Mouse (Mus musculus): ENCODE measurements around the gene Lhx8. TPM values are rescaled to one million over a fixed set of nuclear protein-coding genes. Genes with fewer than 3 reads are reported as not detected.

Lhx8 gene
- polyA plus RNA-seq (2014; fragmentation: Nextera tagmentation; extraction: Ambion mirVana) = 0.26 TPM in 1 of 2 replicates, not detected in the other

DNA sequence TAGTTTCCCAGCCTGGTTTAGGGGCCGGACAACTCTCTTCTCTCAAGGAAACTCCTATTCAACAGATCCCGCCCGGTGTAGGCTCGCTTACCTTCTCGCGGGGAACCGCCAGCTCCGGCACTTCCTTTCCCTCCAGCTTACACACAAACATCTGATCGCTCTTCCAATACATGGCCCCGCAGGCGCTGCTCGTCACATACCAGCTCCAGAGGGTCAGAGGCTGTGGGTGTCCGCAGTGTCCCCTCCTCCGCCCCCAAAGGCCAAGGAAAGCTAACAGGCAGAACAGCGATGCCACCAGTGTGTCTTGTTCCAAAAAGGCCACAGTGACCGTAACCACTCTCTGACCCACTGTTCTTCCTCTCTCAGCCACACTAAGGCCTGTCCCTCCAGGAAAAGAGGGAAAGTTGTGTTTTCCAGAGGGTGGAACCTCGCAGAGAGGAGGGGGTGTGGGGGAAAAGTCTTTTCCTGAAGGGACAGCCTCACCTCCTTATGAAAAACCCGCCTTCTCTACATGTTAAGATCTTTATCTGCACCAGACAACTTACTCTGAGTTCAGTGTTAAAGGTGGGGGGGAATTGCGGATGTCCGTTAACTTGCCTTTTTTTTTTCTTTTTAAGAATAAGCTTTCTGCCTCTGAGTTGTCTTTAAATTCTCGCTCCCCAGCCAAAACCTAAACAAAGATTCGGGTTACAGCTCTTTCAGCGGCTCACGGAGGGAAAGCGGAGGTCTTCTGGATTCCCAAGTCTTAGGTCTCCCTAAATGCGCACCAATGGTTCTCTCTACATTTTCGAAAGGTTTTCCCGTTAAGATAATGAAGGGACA is at the start of gene Lhx8:
Gene Lhx8, minus strand, starts transcription at position 479 of the 822 bp plus-strand sequence.
- no peak within 1 kb of the TSS for H3K27ac ChIP-seq (replicated peaks; ENCODE audit: low read depth, low read length)
- H3K9ac ChIP-seq (replicated peaks; ENCODE audit: low read length) = no peak within 1 kb of the TSS
- under 1% methylated on average over 28 of the region's 28 CpGs for WGBS
- no peaks in the 10 kb centered on the region for H3K36me3 ChIP-seq (ENCODE audit: control insufficient read depth, insufficient read depth, low read length)
- DNase-seq (peak; percentile 69), ATAC-seq (ENCODE audit: low FRiP score, low TSS enrichment) (no peak)
- H3K27me3 ChIP-seq (ENCODE audit: control insufficient read depth, insufficient read depth, low read length) = peaks cover 82% of the 10 kb centered on the region
- peaks cover 12% of the 10 kb centered on the region; the same call in 1 of the 2 replicates for H3K4me1 ChIP-seq (ENCODE audit: control insufficient read depth, insufficient read depth, low read length)
- peak within 1 kb of the TSS; percentile 30 for H3K4me2 ChIP-seq (ENCODE audit: low read length)
- H3K4me3 ChIP-seq (replicated peaks; ENCODE audit: low read depth, low read length) = 0 out of 2 replicates have a peak within 1 kb of the TSS, but pooled peaks have one; percentile 17
- H3K9me3 ChIP-seq (ENCODE audit: control insufficient read depth, low read length) = no peaks in the 10 kb centered on the region

DNA sequence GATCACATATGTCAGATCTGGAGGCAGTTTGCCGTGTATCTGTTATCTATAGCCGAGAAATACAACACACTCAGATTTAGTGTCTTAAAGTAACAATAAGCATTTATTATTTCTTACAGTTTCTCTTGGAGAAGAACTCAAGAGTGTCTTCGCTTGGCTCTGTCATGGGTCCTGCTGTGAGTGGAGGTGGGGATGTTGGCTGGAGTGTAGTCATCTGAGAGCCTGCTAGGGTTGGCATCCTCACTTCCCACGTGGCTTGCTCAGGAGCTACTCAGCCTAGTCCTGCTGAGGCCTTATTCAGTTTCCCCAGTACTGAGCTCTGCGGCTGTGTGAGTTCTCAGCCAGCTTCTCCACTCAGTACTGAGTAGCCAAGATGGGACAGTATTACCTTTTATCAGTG is 43.1 kb upstream of the Lhx8 start:
- DNase-seq = no peak
- H3K4me1 ChIP-seq (ENCODE audit: control insufficient read depth, insufficient read depth, low read length) = no peaks in the 10 kb centered on the region
- WGBS = 82% methylated on average over 5 of the region's 5 CpGs

DNA sequence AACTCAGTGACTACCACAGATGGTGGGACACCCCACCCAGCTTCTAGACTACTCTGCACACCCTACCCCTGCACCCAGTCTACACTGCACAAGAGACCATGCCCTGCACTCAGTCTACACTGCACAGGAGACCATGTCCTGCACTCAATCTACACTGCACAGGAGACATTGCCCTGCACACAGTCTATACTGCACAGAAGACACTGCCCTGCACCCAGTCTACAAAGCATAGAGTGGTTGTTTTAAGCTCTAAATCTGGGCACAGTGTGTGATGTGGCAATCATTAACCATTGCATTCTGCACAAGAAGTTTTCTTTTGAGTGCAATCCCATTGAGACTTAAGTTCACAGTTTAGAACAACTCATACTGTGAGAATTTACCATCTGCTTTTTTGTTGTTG is 42.2 kb upstream of the Lhx8 start:
- Histone ChIP-seq H3K9ac (replicated peaks; ENCODE audit: low read length) (no peak overlapping the region), H3K4me2 (ENCODE audit: low read length) (no peak overlapping the region), H3K4me3 (replicated peaks; ENCODE audit: low read depth, low read length) (no peak overlapping the region), H3K27ac (replicated peaks; ENCODE audit: low read depth, low read length) (no peak overlapping the region), H3K4me1 (ENCODE audit: control insufficient read depth, insufficient read depth, low read length) (no peaks in the 10 kb centered on the region), H3K27me3 (ENCODE audit: control insufficient read depth, insufficient read depth, low read length) (no peaks in the 10 kb centered on the region), H3K9me3 (ENCODE audit: control insufficient read depth, low read length) (no peaks in the 10 kb centered on the region), H3K36me3 (ENCODE audit: control insufficient read depth, insufficient read depth, low read length) (no peaks in the 10 kb centered on the region)
- ATAC-seq (ENCODE audit: low FRiP score, low TSS enrichment) = no peak
- no peak for DNase-seq

More for the DNA sequence above, 43.1 kb upstream of the Lhx8 start:
- Histone ChIP-seq H3K27me3 (ENCODE audit: control insufficient read depth, insufficient read depth, low read length) (no peaks in the 10 kb centered on the region), H3K4me2 (ENCODE audit: low read length) (no peak overlapping the region), H3K36me3 (ENCODE audit: control insufficient read depth, insufficient read depth, low read length) (no peaks in the 10 kb centered on the region), H3K4me3 (replicated peaks; ENCODE audit: low read depth, low read length) (no peak overlapping the region), H3K27ac (replicated peaks; ENCODE audit: low read depth, low read length) (no peak overlapping the region), H3K9ac (replicated peaks; ENCODE audit: low read length) (no peak overlapping the region), H3K9me3 (ENCODE audit: control insufficient read depth, low read length) (no peaks in the 10 kb centered on the region)
- no peak for ATAC-seq (ENCODE audit: low FRiP score, low TSS enrichment)

DNA sequence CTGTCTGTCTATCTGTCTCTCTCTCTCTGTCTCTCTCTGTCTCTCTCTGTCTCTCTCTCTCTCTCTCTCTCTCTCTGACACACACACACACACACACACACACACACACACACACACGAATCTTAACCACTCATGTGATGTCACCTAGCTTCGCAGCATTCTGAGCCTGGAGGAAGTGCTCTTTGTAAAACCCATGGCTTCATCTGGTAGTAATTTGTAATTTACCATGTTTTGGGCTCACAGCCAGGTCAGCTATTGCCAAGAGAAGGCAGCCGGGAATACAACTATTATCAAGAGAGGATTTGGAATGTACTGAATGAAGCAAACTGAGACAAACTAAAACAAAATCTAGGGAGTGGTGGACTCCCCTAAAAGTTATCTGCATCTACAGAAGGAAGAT is 36.9 kb upstream of the Lhx8 start:
- H3K4me2 ChIP-seq (ENCODE audit: low read length) = no peak overlapping the region
- H3K9me3 ChIP-seq (ENCODE audit: control insufficient read depth, low read length) = no peaks in the 10 kb centered on the region
- H3K4me3 ChIP-seq (replicated peaks; ENCODE audit: low read depth, low read length) = no peak overlapping the region
- ATAC-seq (ENCODE audit: low FRiP score, low TSS enrichment) = no peak
- H3K9ac ChIP-seq (replicated peaks; ENCODE audit: low read length) = no peak overlapping the region
- H3K36me3 ChIP-seq (ENCODE audit: control insufficient read depth, insufficient read depth, low read length) = no peaks in the 10 kb centered on the region
- no peaks in the 10 kb centered on the region for H3K27me3 ChIP-seq (ENCODE audit: control insufficient read depth, insufficient read depth, low read length)
- DNase-seq = peak; percentile 29
- no peaks in the 10 kb centered on the region for H3K4me1 ChIP-seq (ENCODE audit: control insufficient read depth, insufficient read depth, low read length)
- no peak overlapping the region for H3K27ac ChIP-seq (replicated peaks; ENCODE audit: low read depth, low read length)
- 74% methylated on average over 3 of the region's 3 CpGs for WGBS

DNA sequence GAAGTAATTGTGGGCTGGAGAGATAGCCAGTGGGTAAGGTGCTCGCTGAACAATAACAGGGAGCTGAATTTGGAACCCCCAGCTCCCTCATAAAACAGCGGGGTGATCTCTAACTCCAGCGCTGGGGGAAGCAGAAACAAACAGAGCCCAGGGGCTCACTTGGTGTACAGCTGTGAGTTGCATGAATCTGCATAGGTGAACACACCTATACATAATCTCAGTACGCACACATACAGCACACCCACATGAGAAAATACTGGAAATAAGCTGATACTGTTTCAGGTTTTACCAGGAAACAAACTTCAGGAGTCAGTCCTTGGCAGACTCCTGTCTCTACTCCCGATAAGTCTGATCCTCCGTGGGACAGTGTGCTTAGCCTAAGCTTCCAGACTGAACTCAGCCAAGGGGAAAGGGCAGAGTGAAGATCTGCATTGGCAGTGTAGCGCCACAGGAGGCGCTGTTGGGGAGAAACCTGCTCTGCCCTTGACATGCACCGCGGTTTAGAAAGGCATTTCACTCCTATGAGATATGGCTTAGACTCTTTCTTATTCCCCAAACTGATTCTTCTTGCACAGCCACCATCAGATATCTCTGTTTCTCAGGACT is 34.2 kb upstream of the Lhx8 start:
- Histone ChIP-seq H3K4me2 (ENCODE audit: low read length) (no peak overlapping the region), H3K9me3 (ENCODE audit: control insufficient read depth, low read length) (no peaks in the 10 kb centered on the region), H3K36me3 (ENCODE audit: control insufficient read depth, insufficient read depth, low read length) (no peaks in the 10 kb centered on the region), H3K27me3 (ENCODE audit: control insufficient read depth, insufficient read depth, low read length) (no peaks in the 10 kb centered on the region), H3K4me1 (ENCODE audit: control insufficient read depth, insufficient read depth, low read length) (no peaks in the 10 kb centered on the region), H3K9ac (replicated peaks; ENCODE audit: low read length) (no peak overlapping the region), H3K27ac (replicated peaks; ENCODE audit: low read depth, low read length) (no peak overlapping the region), H3K4me3 (replicated peaks; ENCODE audit: low read depth, low read length) (no peak overlapping the region)
- DNase-seq (peak; percentile 56), ATAC-seq (ENCODE audit: low FRiP score, low TSS enrichment) (no peak)
- 27% methylated on average over 10 of the region's 10 CpGs for WGBS

DNA sequence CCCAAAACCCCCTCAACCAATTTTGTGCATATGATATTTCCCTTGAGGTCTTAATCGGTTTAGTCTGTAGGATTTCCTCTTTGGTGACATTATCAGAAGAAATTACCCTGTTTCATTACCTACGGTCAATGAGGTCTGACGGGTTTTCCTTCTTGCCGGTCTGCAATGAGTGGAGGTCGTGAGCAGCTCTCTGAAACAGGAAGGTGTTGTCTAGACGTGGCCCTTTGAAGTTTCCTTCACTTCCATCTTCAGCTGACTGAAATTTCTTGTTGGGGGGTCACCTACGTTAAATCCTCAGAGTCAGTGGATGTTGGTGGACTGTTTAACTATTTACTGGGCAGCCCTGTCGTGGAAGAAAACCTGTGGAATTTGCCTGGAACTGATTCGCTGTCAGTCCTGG is 33.0 kb upstream of the Lhx8 start:
- H3K4me3 ChIP-seq (replicated peaks; ENCODE audit: low read depth, low read length) = no peak overlapping the region
- H3K27ac ChIP-seq (replicated peaks; ENCODE audit: low read depth, low read length) = no peak overlapping the region
- no peaks in the 10 kb centered on the region for H3K36me3 ChIP-seq (ENCODE audit: control insufficient read depth, insufficient read depth, low read length)
- H3K4me1 ChIP-seq (ENCODE audit: control insufficient read depth, insufficient read depth, low read length) = no peaks in the 10 kb centered on the region
- H3K9ac ChIP-seq (replicated peaks; ENCODE audit: low read length) = no peak overlapping the region
- H3K4me2 ChIP-seq (ENCODE audit: low read length) = no peak overlapping the region
- ATAC-seq (ENCODE audit: low FRiP score, low TSS enrichment) (no peak), DNase-seq (no peak)
- no peaks in the 10 kb centered on the region for H3K27me3 ChIP-seq (ENCODE audit: control insufficient read depth, insufficient read depth, low read length)
- H3K9me3 ChIP-seq (ENCODE audit: control insufficient read depth, low read length) = no peaks in the 10 kb centered on the region
- WGBS = 81% methylated on average over 9 of the region's 9 CpGs

DNA sequence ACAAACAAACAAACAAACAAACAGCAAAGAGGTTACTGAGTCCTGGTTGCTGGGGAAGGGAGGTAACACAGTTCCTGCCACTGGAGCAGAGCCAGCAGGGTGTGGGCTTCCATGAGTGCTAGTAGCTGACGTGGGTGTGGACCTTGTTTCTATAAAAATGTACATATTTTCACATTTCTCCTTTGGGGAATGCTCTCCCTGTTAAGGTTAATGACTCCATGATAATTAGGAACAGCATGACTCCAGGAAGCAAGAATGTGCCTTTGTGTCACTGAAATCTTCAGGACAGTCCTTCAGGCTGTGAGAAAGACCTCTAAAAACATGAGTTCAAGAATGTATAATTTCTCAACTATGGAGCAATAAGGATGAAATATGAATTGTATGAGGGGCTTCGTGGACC is 28.8 kb upstream of the Lhx8 start:
- Histone ChIP-seq H3K27me3 (ENCODE audit: control insufficient read depth, insufficient read depth, low read length) (no peaks in the 10 kb centered on the region), H3K36me3 (ENCODE audit: control insufficient read depth, insufficient read depth, low read length) (no peaks in the 10 kb centered on the region), H3K4me3 (replicated peaks; ENCODE audit: low read depth, low read length) (no peak overlapping the region), H3K27ac (replicated peaks; ENCODE audit: low read depth, low read length) (no peak overlapping the region), H3K4me2 (ENCODE audit: low read length) (no peak overlapping the region), H3K9ac (replicated peaks; ENCODE audit: low read length) (no peak overlapping the region), H3K9me3 (ENCODE audit: control insufficient read depth, low read length) (no peaks in the 10 kb centered on the region), H3K4me1 (ENCODE audit: control insufficient read depth, insufficient read depth, low read length) (no peaks in the 10 kb centered on the region)
- DNase-seq (no peak), ATAC-seq (ENCODE audit: low FRiP score, low TSS enrichment) (no peak)
- WGBS = 82% methylated on average over 2 of the region's 2 CpGs

DNA sequence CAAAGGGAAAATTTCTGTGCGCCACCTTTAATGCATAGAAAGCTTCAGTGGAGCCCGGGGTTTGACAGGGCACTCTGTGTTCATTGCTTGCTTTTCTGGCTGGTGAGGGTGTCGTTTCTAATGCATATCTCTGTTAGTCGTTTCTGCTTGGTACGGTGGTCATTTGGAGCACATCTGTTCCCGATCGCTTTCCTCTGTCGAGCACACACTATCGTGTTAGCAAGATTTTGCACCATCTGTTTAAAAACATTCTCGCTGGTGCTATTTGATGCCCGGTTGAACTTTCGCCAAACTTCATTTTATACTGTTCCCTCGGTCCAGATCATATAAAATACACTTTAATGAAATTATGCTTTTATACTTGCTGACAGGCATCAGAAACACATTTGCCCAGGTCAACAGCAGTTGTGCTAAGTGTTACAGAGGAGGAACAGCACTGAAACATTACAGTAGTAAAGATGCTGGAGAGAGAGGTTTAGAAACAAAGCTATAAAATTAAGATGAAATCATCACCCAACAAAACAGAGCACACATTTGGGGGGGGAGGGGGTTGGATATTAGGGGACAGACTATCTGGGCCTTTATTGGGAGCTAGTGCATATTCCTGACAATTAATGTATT is 9.9 kb upstream of the Lhx8 start:
- Histone ChIP-seq H3K27ac (replicated peaks; ENCODE audit: low read depth, low read length) (no peak overlapping the region), H3K4me3 (replicated peaks; ENCODE audit: low read depth, low read length) (no peak overlapping the region), H3K36me3 (ENCODE audit: control insufficient read depth, insufficient read depth, low read length) (no peaks in the 10 kb centered on the region), H3K27me3 (ENCODE audit: control insufficient read depth, insufficient read depth, low read length) (peaks cover 24% of the 10 kb centered on the region), H3K4me2 (ENCODE audit: low read length) (no peak overlapping the region), H3K9me3 (ENCODE audit: control insufficient read depth, low read length) (no peaks in the 10 kb centered on the region), H3K9ac (replicated peaks; ENCODE audit: low read length) (no peak overlapping the region), H3K4me1 (ENCODE audit: control insufficient read depth, insufficient read depth, low read length) (peaks cover 6% of the 10 kb centered on the region; the same call in 1 of the 2 replicates)
- WGBS = 64% methylated on average over 13 of the region's 13 CpGs
- DNase-seq = no peak
- no peak for ATAC-seq (ENCODE audit: low FRiP score, low TSS enrichment)

All from midbrain, embryonic 14.5 days (tissue).